In genomic region chr2:50824782-50825181, GRCm38 (mm10) we compare ENCODE assay signal across 19 mouse cellular contexts.
A peak's percentile ranks its signal among the peaks of the same experiment; 100 is the strongest.
DNase-seq lines count a peak whose midpoint lies in the region; ATAC-seq and TF ChIP-seq lines count a peak whose summit lies in the region.
"Had no signal": no experiment of that assay in that cellular context is flagged by ENCODE, and none has a peak within 500 bp of the region (broad histone marks: within the 10 kb centered on the region; RNA-seq: fewer than 3 reads in every experiment).

No protein-coding gene starts in this region.

- no peaks in the 10 kb centered on the region for H3K9me3 ChIP-seq in heart, embryonic 10.5 days
- H3K9me3 ChIP-seq in lung, embryonic 14.5 days (ENCODE audit: low read depth, low read length) = no peaks in the 10 kb centered on the region
- H3K9me3 ChIP-seq in embryonic facial prominence, embryonic 12.5 days = no peaks in the 10 kb centered on the region
- H3K9me3 ChIP-seq: hindbrain, embryonic 13.5 days; liver, embryonic 12.5 days; midbrain, embryonic 13.5 days had no signal

- no peak overlapping the region for H3ac ChIP-seq in myocyte (ENCODE audit: control insufficient read depth, insufficient read length)

- no peaks in the 10 kb centered on the region for H3K79me2 ChIP-seq in myocyte (ENCODE audit: control insufficient read depth, insufficient read depth)

- H3K27me3 ChIP-seq in heart, embryonic 10.5 days (ENCODE audit: insufficient read depth, poor library complexity, severe bottlenecking) = no peaks in the 10 kb centered on the region
- no peaks in the 10 kb centered on the region for H3K27me3 ChIP-seq in lung, embryonic 14.5 days (ENCODE audit: insufficient read depth, low read length)
- no peaks in the 10 kb centered on the region for H3K27me3 ChIP-seq in embryonic facial prominence, embryonic 12.5 days
- H3K27me3 ChIP-seq in myocyte (ENCODE audit: control insufficient read depth, insufficient read depth, insufficient read length) = no peaks in the 10 kb centered on the region
- H3K27me3 ChIP-seq: hindbrain, embryonic 13.5 days; liver, embryonic 12.5 days; midbrain, embryonic 13.5 days had no signal

- H3K4me2 ChIP-seq in lung, embryonic 14.5 days = no peak overlapping the region
- H3K4me2 ChIP-seq in embryonic facial prominence, embryonic 12.5 days (replicated peaks) = no peak overlapping the region
- H3K4me2 ChIP-seq in myocyte (ENCODE audit: low read depth) = peak overlapping the region; percentile 73
- H3K4me2 ChIP-seq: hindbrain, embryonic 13.5 days; liver, embryonic 12.5 days; midbrain, embryonic 13.5 days had no signal

- 0 out of 2 replicates have a peak, but pooled peaks cover 6% of the 10 kb centered on the region for H3K4me1 ChIP-seq in heart, embryonic 10.5 days
- 0 out of 2 replicates have a peak, but pooled peaks cover 3% of the 10 kb centered on the region for H3K4me1 ChIP-seq in lung, embryonic 14.5 days (ENCODE audit: insufficient read depth)
- no peaks in the 10 kb centered on the region; the same call in 1 of the 2 replicates for H3K4me1 ChIP-seq in lung, adult 2 months (ENCODE audit: control insufficient read depth, insufficient read depth, low read length)
- H3K4me1 ChIP-seq in embryonic facial prominence, embryonic 12.5 days = peaks cover 24% of the 10 kb centered on the region; the same call in 1 of the 2 replicates
- H3K4me1 ChIP-seq: hindbrain, embryonic 13.5 days; liver, embryonic 12.5 days had no signal

- no peak overlapping the region for H3K27ac ChIP-seq in heart, embryonic 10.5 days
- H3K27ac ChIP-seq in lung, embryonic 14.5 days (ENCODE audit: low read depth) = peak overlapping the region; percentile 38
- peak overlapping the region; percentile 37; the same call in 1 of the 2 replicates for H3K27ac ChIP-seq in embryonic facial prominence, embryonic 12.5 days
- H3K27ac ChIP-seq: hindbrain, embryonic 13.5 days; liver, embryonic 12.5 days; macrophage; midbrain, embryonic 13.5 days had no signal

- no peak for TF ChIP-seq POLR2A in lung, adult 2 months (IDR thresholded peaks at IDR 0.05; ENCODE audit: borderline replicate concordance, extremely low read depth, low read depth, low read length)
- no peak for TF ChIP-seq POLR2A in myocyte (IDR thresholded peaks at IDR 0.05; ENCODE audit: insufficient read length, low read depth)

- DNase-seq in heart, adult 8-10 months (ENCODE audit: low spot score) = peak; percentile 23
- no peak for DNase-seq in heart, embryonic 10.5 days (ENCODE audit: low spot score)
- DNase-seq in lung, embryonic 14.5 days = peak; percentile 77
- no peak for DNase-seq in lung, adult 2 months
- DNase-seq in ovary, postnatal 10 days (ENCODE audit: low spot score) = no peak
- no peak for DNase-seq in cerebellum, postnatal 14 days
- DNase-seq: adrenal gland, adult 8-10 months; cerebellum, adult 18-20 months; forebrain, postnatal 0 days; gastrocnemius, postnatal 14 days; layer of hippocampus, postnatal 36 days; right cerebral cortex, postnatal 25 days had no signal

- ATAC-seq in lung, embryonic 14.5 days (ENCODE audit: insufficient read depth) = peak; percentile 58; the same call in 1 of the 2 replicates
- no peak for ATAC-seq in embryonic facial prominence, embryonic 12.5 days (ENCODE audit: insufficient number of reproducible peaks, insufficient read depth, low FRiP score, low TSS enrichment)
- ATAC-seq: forebrain, postnatal 0 days; liver, embryonic 12.5 days; midbrain, embryonic 13.5 days had no signal

- TF ChIP-seq CTCF in lung, embryonic 14.5 days (IDR thresholded peaks at IDR 0.05; ENCODE audit: low read depth) = no peak
- no peak for TF ChIP-seq CTCF in lung, adult 2 months (IDR thresholded peaks at IDR 0.05; ENCODE audit: insufficient read depth, low read length)

- H3K36me3 ChIP-seq in heart, embryonic 10.5 days = no peaks in the 10 kb centered on the region
- no peaks in the 10 kb centered on the region for H3K36me3 ChIP-seq in lung, embryonic 14.5 days (ENCODE audit: insufficient read depth)
- no peaks in the 10 kb centered on the region for H3K36me3 ChIP-seq in embryonic facial prominence, embryonic 12.5 days
- no peaks in the 10 kb centered on the region for H3K36me3 ChIP-seq in myocyte (ENCODE audit: control insufficient read depth, insufficient read depth)
- H3K36me3 ChIP-seq: hindbrain, embryonic 13.5 days; liver, embryonic 12.5 days; midbrain, embryonic 13.5 days had no signal

- no peak overlapping the region for H3K9ac ChIP-seq in lung, embryonic 14.5 days
- H3K9ac ChIP-seq in embryonic facial prominence, embryonic 12.5 days = no peak overlapping the region
- H3K9ac ChIP-seq: forebrain, postnatal 0 days; hindbrain, embryonic 13.5 days; liver, embryonic 12.5 days; midbrain, embryonic 13.5 days had no signal

- no peak overlapping the region for H3K4me3 ChIP-seq in heart, embryonic 10.5 days
- no peak overlapping the region for H3K4me3 ChIP-seq in lung, embryonic 14.5 days (ENCODE audit: low read depth, low read length)
- H3K4me3 ChIP-seq in lung, adult 2 months (replicated peaks; ENCODE audit: extremely low read depth, low read depth, low read length) = no peak overlapping the region
- no peak overlapping the region for H3K4me3 ChIP-seq in embryonic facial prominence, embryonic 12.5 days
- no peak overlapping the region for H3K4me3 ChIP-seq in myocyte
- H3K4me3 ChIP-seq: erythroblast, embryonic 14.5 days; hindbrain, embryonic 13.5 days; liver, embryonic 12.5 days; midbrain, embryonic 13.5 days had no signal

- WGBS in heart, embryonic 10.5 days = 62% methylated on average over 3 of the region's 3 CpGs
- WGBS in lung, embryonic 14.5 days = 29% methylated on average over 3 of the region's 3 CpGs
- 29% methylated on average over 3 of the region's 3 CpGs for WGBS in lung, adult 2 months
- WGBS in embryonic facial prominence, embryonic 12.5 days = 31% methylated on average over 3 of the region's 3 CpGs

TF ChIP-seq in myocyte, 11 proteins besides CTCF, POLR2A, EP300 and RAD21:
- no peak for TF ChIP-seq MAX (IDR thresholded peaks at IDR 0.05; ENCODE audit: low read depth)
- TF ChIP-seq E2F4 (IDR thresholded peaks at IDR 0.05; ENCODE audit: insufficient read depth) = no peak
- TF ChIP-seq TCF3 (IDR thresholded peaks at IDR 0.05; ENCODE audit: insufficient read length, low read depth) = no peak
TF ChIP-seq in myocyte: peak in this region for 0.

Comparison
In these comparisons a context has a peak if more than half of its experiments do, and no peak if none do; other contexts are left out.
1. DNase-seq: peak in heart, adult 8-10 months (single experiment) and lung, embryonic 14.5 days (single experiment); none in heart, embryonic 10.5 days (single experiment), lung, adult 2 months (single experiment), ovary, postnatal 10 days (single experiment) and cerebellum, postnatal 14 days (0 of 2).